Mouse (Mus musculus) ES-Bruce4 (cell line): ENCODE measurements around the gene Slc22a18. TPM values are rescaled to one million over a fixed set of nuclear protein-coding genes. Genes with fewer than 3 reads are reported as not detected.

ENCODE experiments used
- H3K27ac ChIP-seq: 2 replicates; pipeline ENCODE4 v1.5.1; 2012; ENCODE audit warnings: low read length, inconsistent platforms; ENCODE audit not compliant: insufficient read depth
- H3K27me3 ChIP-seq: 2 replicates; pipeline ENCODE4 v1.6.1; 2012; ENCODE audit warnings: mild to moderate bottlenecking, low read length, inconsistent platforms; ENCODE audit not compliant: control insufficient read depth, poor library complexity, insufficient read depth, severe bottlenecking
- H3K36me3 ChIP-seq: 2 replicates; pipeline ENCODE4 v1.6.1; 2012; ENCODE audit warnings: inconsistent platforms, mild to moderate bottlenecking, low read length, moderate library complexity; ENCODE audit not compliant: control insufficient read depth, poor library complexity, insufficient read depth, severe bottlenecking
- H3K4me1 ChIP-seq: one replicate; pipeline ENCODE4 v1.8.1; 2011; ENCODE audit warnings: low read length; ENCODE audit not compliant: control insufficient read depth, insufficient read depth
- H3K4me3 ChIP-seq: 2 replicates; pipeline ENCODE4 v1.5.1; 2011; ENCODE audit warnings: low read depth, mild to moderate bottlenecking, low read length
- H3K9ac ChIP-seq: 2 replicates; pipeline ENCODE4 v1.6.1; 2012; ENCODE audit warnings: low read depth, mild to moderate bottlenecking, inconsistent platforms; ENCODE audit not compliant: poor library complexity, severe bottlenecking
- H3K9me3 ChIP-seq: replicated peaks from 2 replicates; pipeline ENCODE4 v1.6.1; 2012; ENCODE audit warnings: mild to moderate bottlenecking, low read length, inconsistent platforms; ENCODE audit not compliant: control insufficient read depth, poor library complexity, insufficient read depth, severe bottlenecking
- CTCF ChIP-seq: IDR thresholded peaks from one replicate; pipeline ENCODE4 v1.8.1; 2011; ENCODE audit warnings: low read depth, low read length
- EP300 ChIP-seq: IDR thresholded peaks from 2 replicates; pipeline ENCODE4 v1.6.1; 2011; ENCODE audit warnings: low read depth, low read length; ENCODE audit not compliant: insufficient read depth
- POLR2A ChIP-seq: IDR thresholded peaks from one replicate; pipeline ENCODE4 v1.8.1; 2011; ENCODE audit warnings: low read length; ENCODE audit not compliant: insufficient read depth
- polyA plus RNA-seq: library from polyadenylated mRNA; stranded (reverse); fragments of >200 nt; gene quantifications from 2 replicates; pipeline ENCODE4 v1.2.4, GENCODE M21; 2011; ENCODE audit warnings: low read depth; ENCODE audit not compliant: missing spikeins, insufficient read depth, insufficient read length

The Slc22a18 gene
- polyA plus RNA-seq, 1 experiment, result 4.5 TPM

- no peaks in the 10 kb centered on the region for H3K27me3 ChIP-seq
- TF ChIP-seq POLR2A (no peak), CTCF (no peak), EP300 (no peak)
- H3K9me3 ChIP-seq, result no peaks in the 10 kb centered on the region
Measured at GRCm38 (mm10) chr7:143493616-143494126, 20.1 kb downstream of the Slc22a18 start.

DNA sequence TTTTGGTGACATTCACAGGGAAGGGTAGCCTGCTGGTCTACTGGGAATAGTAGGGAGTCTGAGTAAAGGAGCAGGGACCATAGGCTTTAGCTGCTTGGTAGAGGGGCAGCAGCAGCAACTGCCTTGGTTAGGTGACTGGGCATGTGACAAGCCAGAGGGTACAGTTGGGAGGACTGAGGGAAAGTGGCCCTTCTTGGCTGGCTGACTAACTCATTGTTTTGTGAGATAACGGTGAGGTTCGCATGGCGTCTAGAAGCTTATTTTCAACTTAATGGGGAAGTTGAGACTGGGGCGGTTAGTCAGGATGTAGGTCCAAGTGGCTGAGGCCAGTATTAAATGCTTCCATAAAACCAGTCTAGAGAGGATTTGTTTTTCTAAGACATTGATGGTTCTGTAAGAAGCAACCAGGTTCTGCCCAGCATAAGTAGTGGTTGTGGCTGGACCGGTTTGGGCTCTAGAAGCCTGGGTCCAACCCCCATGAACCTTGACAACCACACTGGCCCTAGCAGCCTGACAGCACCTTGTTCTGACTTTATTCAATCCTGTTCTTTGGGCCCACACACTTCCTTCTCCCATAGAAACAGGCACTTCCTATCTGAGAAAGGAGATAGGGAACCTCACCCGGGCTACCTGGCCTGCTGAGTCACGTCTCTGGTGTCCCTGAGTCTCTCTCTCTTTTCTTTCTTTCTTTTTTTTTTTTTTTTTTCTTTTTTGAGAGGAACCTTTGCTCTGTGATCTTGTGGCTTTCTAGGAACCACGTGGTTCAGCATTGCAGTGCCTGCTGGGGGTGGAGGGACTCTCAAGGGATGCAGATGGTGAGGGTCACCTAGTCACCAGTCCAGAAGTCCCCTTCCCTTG, 21.8 kb downstream of the Slc22a18 start:
- Histone ChIP-seq H3K4me1 (peaks cover 5% of the 10 kb centered on the region), H3K9me3 (no peaks in the 10 kb centered on the region), H3K36me3 (no peaks in the 10 kb centered on the region), H3K9ac (no peak overlapping the region), H3K27ac (no peak overlapping the region), H3K27me3 (no peaks in the 10 kb centered on the region), H3K4me3 (no peak overlapping the region)
- no peak for TF ChIP-seq POLR2A
- no peak for TF ChIP-seq EP300
- TF ChIP-seq CTCF, result no peak

More at GRCm38 (mm10) chr7:143493616-143494126, 20.1 kb downstream of the Slc22a18 start:
- Histone ChIP-seq H3K4me1 (peaks cover 2% of the 10 kb centered on the region), H3K36me3 (no peaks in the 10 kb centered on the region), H3K4me3 (no peak overlapping the region), H3K9ac (no peak overlapping the region), H3K27ac (no peak overlapping the region)

DNA sequence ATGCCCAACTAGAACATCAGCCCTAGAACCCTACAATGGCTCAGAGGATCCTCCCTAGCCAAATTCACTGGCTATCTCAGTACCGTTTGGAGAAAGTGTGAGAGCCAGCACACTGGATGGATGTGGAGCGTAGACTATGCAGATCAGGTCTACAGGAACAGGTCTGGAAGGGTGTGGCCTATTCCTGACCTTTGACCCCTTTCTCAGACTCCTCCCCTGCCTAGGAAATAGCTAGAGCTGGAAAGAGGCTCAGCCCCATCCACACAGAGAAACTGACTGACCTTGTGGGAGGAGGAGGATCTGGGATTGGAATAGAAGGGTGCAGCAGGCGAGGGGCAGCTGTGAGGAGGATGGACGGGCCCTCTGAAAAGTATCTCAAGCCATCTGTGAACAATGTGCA, 25.0 kb downstream of the Slc22a18 start:
- Histone ChIP-seq H3K27me3 (no peaks in the 10 kb centered on the region), H3K9me3 (no peaks in the 10 kb centered on the region)
- no peak for TF ChIP-seq POLR2A
- no peak for TF ChIP-seq EP300
- no peak for TF ChIP-seq CTCF

GRCm38 (mm10) chr7:143500912-143501311, 27.4 kb downstream of the Slc22a18 start:
- TF ChIP-seq EP300, result no peak
- Histone ChIP-seq H3K36me3 (no peaks in the 10 kb centered on the region), H3K9ac (no peak overlapping the region), H3K9me3 (no peaks in the 10 kb centered on the region), H3K27me3 (no peaks in the 10 kb centered on the region), H3K4me3 (no peak overlapping the region), H3K27ac (no peak overlapping the region), H3K4me1 (peaks cover 3% of the 10 kb centered on the region)

More for the DNA sequence above, 25.0 kb downstream of the Slc22a18 start:
- Histone ChIP-seq H3K4me3 (no peak overlapping the region), H3K27ac (no peak overlapping the region), H3K36me3 (no peaks in the 10 kb centered on the region), H3K9ac (no peak overlapping the region), H3K4me1 (peaks cover 3% of the 10 kb centered on the region)

DNA sequence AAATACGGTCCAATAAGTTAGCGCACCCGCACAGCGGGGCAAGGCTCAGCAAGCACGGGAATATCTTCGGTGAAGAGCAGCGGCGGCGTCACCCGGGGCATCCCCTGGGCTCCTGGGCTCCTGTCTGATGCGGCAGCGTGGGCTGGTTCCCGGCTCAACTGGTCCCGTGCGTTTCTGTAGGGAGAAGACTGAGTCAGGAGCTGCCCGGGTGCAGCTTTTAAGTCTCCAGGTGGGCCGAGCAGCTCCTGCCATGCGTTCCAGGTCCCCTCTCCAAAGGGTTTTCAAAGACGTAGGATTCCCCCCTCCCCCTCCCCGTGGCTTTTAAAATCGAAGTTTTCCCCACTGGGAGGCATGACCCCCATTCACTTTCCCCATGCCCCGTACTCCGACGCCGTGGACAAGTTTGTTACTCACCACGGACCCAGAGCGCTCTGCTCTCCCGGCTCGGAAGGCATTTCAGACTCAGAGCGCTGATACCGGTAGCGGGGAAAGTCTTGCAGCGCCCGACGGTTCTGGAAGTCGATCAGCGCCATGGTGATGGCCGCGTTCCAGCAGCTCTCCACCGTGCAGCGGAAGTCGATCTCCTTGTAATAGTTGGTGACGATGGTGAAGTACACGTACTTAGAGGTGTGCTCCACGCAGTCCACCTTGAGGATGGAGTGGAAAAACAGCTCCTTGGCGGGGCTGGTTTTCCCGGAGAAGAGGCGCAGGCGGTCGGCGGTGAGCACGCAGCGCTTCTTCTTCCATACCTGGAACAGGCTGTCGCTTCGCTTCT, 28.3 kb downstream of the Slc22a18 start:
- Histone ChIP-seq H3K27ac (no peak overlapping the region), H3K4me3 (peak overlapping the region; percentile 74), H3K9ac (peak overlapping the region; percentile 38), H3K4me1 (peaks cover 6% of the 10 kb centered on the region), H3K9me3 (no peaks in the 10 kb centered on the region), H3K36me3 (no peaks in the 10 kb centered on the region), H3K27me3 (no peaks in the 10 kb centered on the region)
- TF ChIP-seq POLR2A (no peak), CTCF (no peak), EP300 (no peak)
